ENCODE assay signal across 8 mouse cellular contexts in the genomic region with DNA sequence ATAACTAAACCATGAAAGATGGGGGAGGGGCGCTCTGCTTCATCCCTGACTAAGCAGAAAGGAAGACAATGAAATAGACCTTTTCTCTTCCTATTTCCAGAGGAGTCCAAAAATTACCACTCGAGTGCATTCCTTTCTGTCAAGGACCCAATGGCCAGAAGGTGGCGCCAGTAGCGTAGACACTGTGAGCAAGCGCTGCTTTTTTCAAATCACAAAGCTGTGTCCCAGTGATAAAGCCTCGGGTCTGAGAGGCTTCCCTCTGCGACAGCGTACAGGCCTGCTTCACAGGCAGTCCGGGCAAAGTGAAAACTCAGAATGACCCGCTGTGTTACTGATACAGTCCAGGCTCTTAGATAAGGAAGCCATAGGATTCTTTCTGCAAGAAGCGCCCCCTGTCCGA. TPM values are rescaled to one million over a fixed set of nuclear protein-coding genes. Genes with fewer than 3 reads are reported as not detected.
DNase-seq lines count a peak whose midpoint lies in the region; ATAC-seq lines count a peak whose summit lies in the region.

No protein-coding gene starts in this region.

- peak overlapping the region; percentile 6; the same call in 1 of the 2 replicates for H3K4me3 ChIP-seq in heart, embryonic 16.5 days (ENCODE audit: low read length)
- no peak overlapping the region for H3K4me3 ChIP-seq in liver, embryonic 15.5 days (replicated peaks)
- H3K4me3 ChIP-seq in neural tube, embryonic 15.5 days (replicated peaks): peak overlapping the region; percentile 27

- 4% methylated on average over 12 of the region's 12 CpGs for WGBS in heart, embryonic 16.5 days
- 2% methylated on average over 12 of the region's 12 CpGs for WGBS in liver, embryonic 15.5 days (ENCODE audit: insufficient replicate concordance)
- WGBS in neural tube, embryonic 15.5 days: 4% methylated on average over 12 of the region's 12 CpGs

- no peaks in the 10 kb centered on the region for H3K9me3 ChIP-seq in heart, embryonic 16.5 days (replicated peaks; ENCODE audit: control insufficient read depth, low read length)
- no peaks in the 10 kb centered on the region for H3K9me3 ChIP-seq in liver, embryonic 15.5 days (replicated peaks)
- no peaks in the 10 kb centered on the region for H3K9me3 ChIP-seq in neural tube, embryonic 15.5 days (replicated peaks)

- no peak overlapping the region for H3K27ac ChIP-seq in heart, embryonic 16.5 days (ENCODE audit: low read length)
- H3K27ac ChIP-seq in liver, embryonic 15.5 days (replicated peaks): no peak overlapping the region
- no peak overlapping the region for H3K27ac ChIP-seq in neural tube, embryonic 15.5 days (replicated peaks)

- H3K4me2 ChIP-seq in heart, embryonic 16.5 days (ENCODE audit: low read depth, low read length): peak overlapping the region; percentile 50
- H3K4me2 ChIP-seq in liver, embryonic 15.5 days: peak overlapping the region; percentile 25; the same call in 1 of the 2 replicates
- peak overlapping the region; percentile 57 for H3K4me2 ChIP-seq in neural tube, embryonic 15.5 days

- no peaks in the 10 kb centered on the region for H3K36me3 ChIP-seq in heart, embryonic 16.5 days (ENCODE audit: control insufficient read depth, insufficient read depth)
- H3K36me3 ChIP-seq in liver, embryonic 15.5 days (replicated peaks): no peaks in the 10 kb centered on the region
- H3K36me3 ChIP-seq in neural tube, embryonic 15.5 days: no peaks in the 10 kb centered on the region

- H3K27me3 ChIP-seq in heart, embryonic 16.5 days (ENCODE audit: control insufficient read depth, insufficient read depth, low read length): no peaks in the 10 kb centered on the region
- H3K27me3 ChIP-seq in liver, embryonic 15.5 days: 0 out of 2 replicates have a peak, but pooled peaks cover 9% of the 10 kb centered on the region
- no peaks in the 10 kb centered on the region for H3K27me3 ChIP-seq in neural tube, embryonic 15.5 days (replicated peaks)

- no peaks in the 10 kb centered on the region; the same call in 1 of the 2 replicates for H3K4me1 ChIP-seq in heart, embryonic 16.5 days (ENCODE audit: control insufficient read depth, insufficient read depth, low read length)
- no peaks in the 10 kb centered on the region for H3K4me1 ChIP-seq in liver, embryonic 15.5 days (replicated peaks)
- H3K4me1 ChIP-seq in neural tube, embryonic 15.5 days: peaks cover 14% of the 10 kb centered on the region; the same call in 1 of the 2 replicates

- peak; percentile 32 for ATAC-seq in CD4-positive, CD25-positive, alpha-beta regulatory T cell, adult 4 months
- ATAC-seq in heart, embryonic 16.5 days (replicated peaks; ENCODE audit: extremely low read depth, insufficient read depth, low FRiP score): peak; percentile 55; the same call in 1 of the 2 replicates
- ATAC-seq in liver, embryonic 15.5 days (ENCODE audit: insufficient read depth): no peak
- peak; percentile 68; the same call in 1 of the 2 replicates for ATAC-seq in neural tube, embryonic 15.5 days (ENCODE audit: low FRiP score)

- H3K9ac ChIP-seq in heart, embryonic 16.5 days (ENCODE audit: low read length): peak overlapping the region; percentile 53; the same call in 1 of the 2 replicates
- H3K9ac ChIP-seq in liver, embryonic 15.5 days: no peak overlapping the region
- H3K9ac ChIP-seq in neural tube, embryonic 15.5 days (replicated peaks): peak overlapping the region; percentile 40; the same call in 1 of the 2 replicates

- peak; percentile 46 for DNase-seq in brain, embryonic 18.5 days (ENCODE audit: low read depth, low spot score)
- DNase-seq in fibroblast of lung, adult 2 months (ENCODE audit: low read depth): peak; percentile 47
- peak; percentile 80 to 93 for DNase-seq in kidney, postnatal 36 days
- DNase-seq in testis, postnatal 10 days (ENCODE audit: low spot score): peak; percentile 89

RNA-seq across cellular contexts. Expression of a gene that starts 28.2 kb away (rescaled TPM):
- polyA plus RNA-seq in CD4-positive, CD25-positive, alpha-beta regulatory T cell, adult 4 months (2017; shearing (Covaris generic)): not detected
- polyA plus RNA-seq in heart, embryonic 16.5 days (2015; fragmentation: Nextera tagmentation; extraction: Ambion mirVana): 0.12 and 0.87 TPM in 2 replicates
- polyA plus RNA-seq in liver, embryonic 15.5 days (2015; fragmentation: Nextera tagmentation; extraction: Ambion mirVana): 0.10 TPM in 1 of 2 replicates, not detected in the other
- not detected in 2 replicates for polyA plus RNA-seq in neural tube, embryonic 15.5 days (2015; fragmentation: Nextera tagmentation; extraction: Ambion mirVana)

RNA-seq across cellular contexts. Expression of a gene that starts 45.2 kb away (rescaled TPM):
- 100 to 1,000 TPM in 1 of 2 experiments, 10 to 100 TPM in 1; 98.4 to 104 TPM for polyA plus RNA-seq in CD4-positive, CD25-positive, alpha-beta regulatory T cell, adult 4 months (2017; shearing (Covaris generic))
- 80.3 and 92.2 TPM in 2 replicates for polyA plus RNA-seq in heart, embryonic 16.5 days (2015; fragmentation: Nextera tagmentation; extraction: Ambion mirVana)
- 205 and 239 TPM in 2 replicates for polyA plus RNA-seq in liver, embryonic 15.5 days (2015; fragmentation: Nextera tagmentation; extraction: Ambion mirVana)
- polyA plus RNA-seq in neural tube, embryonic 15.5 days (2015; fragmentation: Nextera tagmentation; extraction: Ambion mirVana): 81.2 and 94.1 TPM in 2 replicates
